ENCODE assay signal across 24 mouse cellular contexts in genomic region chr10:39176981-39177380, GRCm38 (mm10). TPM values are rescaled to one million over a fixed set of nuclear protein-coding genes. Genes with fewer than 3 reads are reported as not detected.
"Had no signal": no experiment of that assay in that cellular context is flagged by ENCODE, and none has a peak within 500 bp of the region (broad histone marks: within the 10 kb centered on the region; RNA-seq: fewer than 3 reads in every experiment).

No protein-coding gene starts in this region.

- H3K9me3 ChIP-seq: kidney, embryonic 15.5 days; limb, embryonic 10.5 days; liver, embryonic 12.5 days; liver, embryonic 15.5 days; lung, embryonic 15.5 days had no signal

- H3K36me3 ChIP-seq: kidney, embryonic 15.5 days; limb, embryonic 10.5 days; limb, embryonic 13.5 days; liver, embryonic 12.5 days; liver, embryonic 15.5 days; lung, embryonic 15.5 days; midbrain, embryonic 10.5 days; midbrain, embryonic 13.5 days; neural tube, embryonic 13.5 days had no signal

- H3K27me3 ChIP-seq: kidney, embryonic 15.5 days; limb, embryonic 13.5 days; lung, embryonic 15.5 days; midbrain, embryonic 13.5 days; neural tube, embryonic 13.5 days had no signal

- H3K4me2 ChIP-seq: kidney, embryonic 15.5 days; limb, embryonic 13.5 days; liver, embryonic 12.5 days; liver, embryonic 15.5 days; lung, embryonic 15.5 days; midbrain, embryonic 13.5 days; neural tube, embryonic 13.5 days had no signal

- H3K27ac ChIP-seq: kidney, embryonic 15.5 days; limb, embryonic 10.5 days; limb, embryonic 13.5 days; liver, embryonic 12.5 days; liver, embryonic 15.5 days; lung, embryonic 15.5 days; midbrain, embryonic 10.5 days; midbrain, embryonic 13.5 days; neural tube, embryonic 13.5 days had no signal

- ATAC-seq: liver, embryonic 12.5 days; midbrain, embryonic 13.5 days; midbrain, embryonic 16.5 days had no signal

- H3K4me3 ChIP-seq: kidney, embryonic 15.5 days; limb, embryonic 10.5 days; limb, embryonic 13.5 days; liver, embryonic 12.5 days; liver, embryonic 15.5 days; lung, embryonic 15.5 days; midbrain, embryonic 10.5 days; midbrain, embryonic 13.5 days; myocyte; neural tube, embryonic 13.5 days had no signal

- H3K9ac ChIP-seq: kidney, embryonic 15.5 days; limb, embryonic 13.5 days; liver, embryonic 12.5 days; liver, embryonic 15.5 days; lung, embryonic 15.5 days; midbrain, embryonic 13.5 days; neural tube, embryonic 13.5 days had no signal

- DNase-seq: kidney, adult 11 months; kidney, adult 8-10 months; kidney, postnatal 10 days; kidney, postnatal 36 days; liver; retina, postnatal 1 day; right cerebral cortex, postnatal 25 days; spleen, adult 18-20 months; thymus, adult 18-20 months; thymus, postnatal 36 days had no signal

RNA-seq across cellular contexts. Expression of gene Ccn6, which starts 13.4 kb away (rescaled TPM):
- total RNA-seq: monocyte, adult 5-6 weeks; neutrophil, adult 5-6 weeks had no signal
- polyA plus RNA-seq: liver, embryonic 12.5 days; liver, embryonic 15.5 days; myocyte; testis, adult 2 months had no signal
